Mouse (Mus musculus): ENCODE results near the gene Taf1c.

Gene Taf1c

GRCm38 (mm10) chr8:119572411-119572810 lies 32.6 kb downstream of the Taf1c start:
- no peak for DNase-seq

GRCm38 (mm10) chr8:119571135-119571534 lies 33.9 kb downstream of the Taf1c start:
- no peak for DNase-seq

- DNase-seq, result no peak
Observed at GRCm38 (mm10) chr8:119569881-119570280, 35.1 kb downstream of the Taf1c start.

- DNase-seq, result no peak
Observed at GRCm38 (mm10) chr8:119568951-119569350, 36.1 kb downstream of the Taf1c start.

GRCm38 (mm10) chr8:119568251-119568650 lies 36.8 kb downstream of the Taf1c start:
- DNase-seq, result no peak

GRCm38 (mm10) chr8:119566367-119566766 lies 38.7 kb downstream of the Taf1c start:
- DNase-seq, result no peak

- DNase-seq, result no peak
Observed at GRCm38 (mm10) chr8:119563849-119564251, 41.2 kb downstream of the Taf1c start.

- DNase-seq, result peak; percentile 94
Observed at GRCm38 (mm10) chr8:119559402-119559720, 45.7 kb downstream of the Taf1c start.

- peak; percentile 100 for DNase-seq
Observed at GRCm38 (mm10) chr8:119558603-119559401, 46.2 kb downstream of the Taf1c start, which contains the start of gene Mbtps1. Gene Mbtps1 (minus strand): TSS chr8:119558735.

- no peak for DNase-seq
Observed at GRCm38 (mm10) chr8:119557821-119558602, 47.0 kb downstream of the Taf1c start.

- no peak for DNase-seq
Observed at GRCm38 (mm10) chr8:119557132-119557531, 47.9 kb downstream of the Taf1c start.

- no peak for DNase-seq
Observed at GRCm38 (mm10) chr8:119555861-119556260, 49.2 kb downstream of the Taf1c start.

GRCm38 (mm10) chr8:119552967-119553366 lies 52.1 kb downstream of the Taf1c start:
- DNase-seq, result no peak

- no peak for DNase-seq
Observed at GRCm38 (mm10) chr8:119548560-119549113, 56.4 kb downstream of the Taf1c start.
